Mouse (Mus musculus): ENCODE data around the gene Snx10. TPM values are rescaled to one million over a fixed set of nuclear protein-coding genes. Genes with fewer than 3 reads are reported as not detected.

Gene Snx10
- total RNA-seq, 2 experiments from 2014 or later: 10.8 to 14.7 TPM

- no peak for DNase-seq
- intact Hi-C loops (cut with DNase I): no loop called here
Observed at GRCm38 (mm10) chr6:51529457-51529856, 5.8 kb downstream of the Snx10 start.

GRCm38 (mm10) chr6:51533467-51534200 lies 9.9 kb downstream of the Snx10 start:
- no peak for DNase-seq

GRCm38 (mm10) chr6:51535571-51535970 lies 11.9 kb downstream of the Snx10 start:
- intact Hi-C loops (cut with DNase I): no loop called here
- no peak for DNase-seq

More at GRCm38 (mm10) chr6:51533467-51534200, 9.9 kb downstream of the Snx10 start:
- intact Hi-C loops (cut with DNase I): no loop called here

GRCm38 (mm10) chr6:51540525-51540924 lies 16.8 kb downstream of the Snx10 start:
- DNase-seq: no peak
- intact Hi-C loops (cut with DNase I): no loop called here

GRCm38 (mm10) chr6:51541422-51541821 lies 17.7 kb downstream of the Snx10 start:
- DNase-seq: no peak
- intact Hi-C loops (cut with DNase I): no loop called here

- intact Hi-C loops (cut with DNase I): no loop called here
- DNase-seq: no peak
Observed at GRCm38 (mm10) chr6:51542147-51542546, 18.4 kb downstream of the Snx10 start.

- no peak for DNase-seq
- intact Hi-C loops (cut with DNase I): no loop called here
Observed at GRCm38 (mm10) chr6:51543639-51544117, 20.0 kb downstream of the Snx10 start.

GRCm38 (mm10) chr6:51544118-51544681 lies 20.5 kb downstream of the Snx10 start:
- peak; percentile 28 to 50 for DNase-seq
- intact Hi-C loops (cut with DNase I): no loop called here

- intact Hi-C loops (cut with DNase I): no loop called here
- peak; percentile 47 to 59 for DNase-seq
Observed at GRCm38 (mm10) chr6:51545219-51545859, 21.6 kb downstream of the Snx10 start.

GRCm38 (mm10) chr6:51546085-51546484 lies 22.4 kb downstream of the Snx10 start:
- intact Hi-C loops (cut with DNase I): no loop called here
- no peak for DNase-seq

- no peak for DNase-seq
- intact Hi-C loops (cut with DNase I): no loop called here
Observed at GRCm38 (mm10) chr6:51548757-51549156, 25.1 kb downstream of the Snx10 start.

GRCm38 (mm10) chr6:51551267-51551802 lies 27.6 kb downstream of the Snx10 start:
- intact Hi-C loops (cut with DNase I): no loop called here
- no peak for DNase-seq

GRCm38 (mm10) chr6:51556562-51556961 lies 32.9 kb downstream of the Snx10 start:
- intact Hi-C loops (cut with DNase I): no loop called here
- DNase-seq: no peak

GRCm38 (mm10) chr6:51558311-51558710 lies 34.6 kb downstream of the Snx10 start:
- intact Hi-C loops (cut with DNase I): no loop called here
- DNase-seq: no peak

GRCm38 (mm10) chr6:51566771-51567680 lies 43.3 kb downstream of the Snx10 start:
- intact Hi-C loops (cut with DNase I): no loop called here
- DNase-seq: no peak

- intact Hi-C loops (cut with DNase I): no loop called here
- DNase-seq: no peak
Observed at GRCm38 (mm10) chr6:51569086-51569485, 45.4 kb downstream of the Snx10 start.

GRCm38 (mm10) chr6:51573136-51573535 lies 49.4 kb downstream of the Snx10 start:
- no peak for DNase-seq
- intact Hi-C loops (cut with DNase I): no loop called here

- DNase-seq: no peak
- intact Hi-C loops (cut with DNase I): no loop called here
Observed at GRCm38 (mm10) chr6:51574132-51574531, 50.4 kb downstream of the Snx10 start.

- DNase-seq: no peak
- intact Hi-C loops (cut with DNase I): loop anchor here (2.0 kb wide), 1 partner anchor 68 kb away; no protein-coding TSS in a partner anchor
Observed at GRCm38 (mm10) chr6:51578415-51578814, 54.7 kb downstream of the Snx10 start.

GRCm38 (mm10) chr6:51580040-51580680 lies 56.5 kb downstream of the Snx10 start:
- intact Hi-C loops (cut with DNase I): loop anchor here (1.0 kb wide), 2 partner anchors 196 to 371 kb away; no protein-coding TSS in a partner anchor
- DNase-seq: peak; percentile 85 to 91
